9 mouse cellular contexts compared by ENCODE assay signal in genomic region chr17:23551416-23551815, GRCm38 (mm10). TPM values are rescaled to one million over a fixed set of nuclear protein-coding genes. Genes with fewer than 3 reads are reported as not detected.
DNase-seq lines count a peak whose midpoint lies in the region; ATAC-seq and TF ChIP-seq lines count a peak whose summit lies in the region.
"Had no signal": no experiment of that assay in that cellular context is flagged by ENCODE, and none has a peak within 500 bp of the region (broad histone marks: within the 10 kb centered on the region; RNA-seq: fewer than 3 reads in every experiment).

No protein-coding gene starts in this region.

- no peaks in the 10 kb centered on the region for H3K27me3 ChIP-seq in embryonic facial prominence, embryonic 14.5 days (replicated peaks; ENCODE audit: control insufficient read depth, insufficient read depth, low read length)
- H3K27me3 ChIP-seq in intestine, embryonic 14.5 days (replicated peaks; ENCODE audit: control insufficient read depth, insufficient read depth, low read length): no peaks in the 10 kb centered on the region
- no peaks in the 10 kb centered on the region for H3K27me3 ChIP-seq in myocyte (ENCODE audit: control insufficient read depth, insufficient read depth, insufficient read length)

- DNase-seq in left cerebral cortex, adult 2 months (ENCODE audit: extremely low spot score in 1 of 2, low spot score in 2 of 2): no peak
- DNase-seq in left cerebral cortex, postnatal 14 days (ENCODE audit: low spot score in 2 of 2): no peak
- no peak for DNase-seq in embryonic facial prominence, embryonic 14.5 days (ENCODE audit: low spot score)
- DNase-seq in intestine, embryonic 14.5 days (ENCODE audit: low spot score): no peak
- DNase-seq in layer of hippocampus, adult 8-10 months (ENCODE audit: low spot score in 2 of 2): no peak
- no peak for DNase-seq in right cerebral cortex, postnatal 10 days (ENCODE audit: low spot score in 2 of 2)
- DNase-seq in yolk sac, embryonic 10.5 days (ENCODE audit: low spot score): no peak

- H3K4me2 ChIP-seq in embryonic facial prominence, embryonic 14.5 days (ENCODE audit: low read depth, low read length): peak overlapping the region; percentile 77
- H3K4me2 ChIP-seq in intestine, embryonic 14.5 days (ENCODE audit: low read length): peak overlapping the region; percentile 81
- H3K4me2 ChIP-seq in myocyte (ENCODE audit: low read depth): peak overlapping the region; percentile 84

- H3K4me3 ChIP-seq in left cerebral cortex, adult 2 months: peak overlapping the region; percentile 63
- H3K4me3 ChIP-seq in embryonic facial prominence, embryonic 14.5 days (ENCODE audit: low read depth, low read length): peak overlapping the region; percentile 59
- H3K4me3 ChIP-seq in intestine, embryonic 14.5 days (ENCODE audit: low read depth, low read length): peak overlapping the region; percentile 72
- H3K4me3 ChIP-seq in myocyte: peak overlapping the region; percentile 55

- no peaks in the 10 kb centered on the region for H3K9me3 ChIP-seq in embryonic facial prominence, embryonic 14.5 days (ENCODE audit: control insufficient read depth, low read length)
- no peaks in the 10 kb centered on the region for H3K9me3 ChIP-seq in intestine, embryonic 14.5 days (ENCODE audit: control insufficient read depth, low read length)

- H3K4me1 ChIP-seq in embryonic facial prominence, embryonic 14.5 days (ENCODE audit: control insufficient read depth, insufficient read depth, low read length): peaks cover 11% of the 10 kb centered on the region
- H3K4me1 ChIP-seq in intestine, embryonic 14.5 days (replicated peaks; ENCODE audit: control insufficient read depth, insufficient read depth, low read length): peaks cover 8% of the 10 kb centered on the region; the same call in 1 of the 2 replicates

- intact Hi-C loops in left cerebral cortex, adult 2 months (cut with DNase I): loop anchor here (5.0 to 10.0 kb wide), 3 partner anchors 121 to 1127 kb away; partner anchors contain the start of genes Hcfc1r1, Thoc6, Zfp945 and Zfp946
- intact Hi-C loops in left cerebral cortex, postnatal 14 days (cut with DNase I): no loop called here

- no peak for TF ChIP-seq CTCF in left cerebral cortex, adult 2 months (IDR thresholded peaks at IDR 0.05)

- peak overlapping the region; percentile 0 for H3ac ChIP-seq in myocyte (ENCODE audit: control insufficient read depth, insufficient read length)

- no peak for ATAC-seq in embryonic facial prominence, embryonic 14.5 days (ENCODE audit: low read depth)
- ATAC-seq in intestine, embryonic 14.5 days (replicated peaks; ENCODE audit: low FRiP score, low TSS enrichment, low read depth): no peak

- H3K79me2 ChIP-seq in myocyte (ENCODE audit: control insufficient read depth, insufficient read depth): no peaks in the 10 kb centered on the region

- peak overlapping the region; percentile 75 for H3K27ac ChIP-seq in left cerebral cortex, adult 2 months
- H3K27ac ChIP-seq in embryonic facial prominence, embryonic 14.5 days (replicated peaks; ENCODE audit: low read depth, low read length): peak overlapping the region; percentile 85; the same call in 1 of the 2 replicates
- H3K27ac ChIP-seq in intestine, embryonic 14.5 days (ENCODE audit: low read depth): no peak overlapping the region; the same call in 1 of the 2 replicates

- H3K36me3 ChIP-seq in embryonic facial prominence, embryonic 14.5 days (ENCODE audit: control insufficient read depth, insufficient read depth, low read length): peaks cover 9% of the 10 kb centered on the region; the same call in 1 of the 2 replicates
- peaks cover 12% of the 10 kb centered on the region for H3K36me3 ChIP-seq in intestine, embryonic 14.5 days (ENCODE audit: control insufficient read depth, insufficient read depth, low read length)
- no peaks in the 10 kb centered on the region for H3K36me3 ChIP-seq in myocyte (ENCODE audit: control insufficient read depth, insufficient read depth)

- peak overlapping the region; percentile 72 for H3K9ac ChIP-seq in embryonic facial prominence, embryonic 14.5 days (ENCODE audit: low read depth, low read length)
- H3K9ac ChIP-seq in intestine, embryonic 14.5 days (ENCODE audit: low read length): peak overlapping the region; percentile 64

- no peak for TF ChIP-seq POLR2A in myocyte (IDR thresholded peaks at IDR 0.05; ENCODE audit: insufficient read length, low read depth)

TF ChIP-seq in myocyte, 11 proteins besides CTCF, POLR2A, EP300 and RAD21:
- TF ChIP-seq SRF (IDR thresholded peaks at IDR 0.05; ENCODE audit: control insufficient read depth, insufficient read length, low read depth): no peak
- no peak for TF ChIP-seq MAX (IDR thresholded peaks at IDR 0.05; ENCODE audit: low read depth)
- no peak for TF ChIP-seq TCF12 (IDR thresholded peaks at IDR 0.05; ENCODE audit: insufficient read depth, poor library complexity, severe bottlenecking)
- TF ChIP-seq USF1 (IDR thresholded peaks at IDR 0.05; ENCODE audit: low read depth): no peak
- no peak for TF ChIP-seq REST (IDR thresholded peaks at IDR 0.05; ENCODE audit: insufficient read depth, insufficient read length)
- TF ChIP-seq CEBPB (IDR thresholded peaks at IDR 0.05; ENCODE audit: insufficient read depth, poor library complexity, severe bottlenecking): no peak
- no peak for TF ChIP-seq MYOG (IDR thresholded peaks at IDR 0.05; ENCODE audit: control insufficient read depth in 1 of 3, insufficient read depth in 1 of 3, insufficient read length in 2 of 3, low read depth in 2 of 3)
- TF ChIP-seq MYOD1 (IDR thresholded peaks at IDR 0.05; ENCODE audit: control insufficient read depth in 1 of 3, insufficient read length in 2 of 3, low read depth in 2 of 3): no peak
- no peak for TF ChIP-seq E2F4 (IDR thresholded peaks at IDR 0.05; ENCODE audit: insufficient read depth)
- no peak for TF ChIP-seq TCF3 (IDR thresholded peaks at IDR 0.05; ENCODE audit: insufficient read length, low read depth)

RNA-seq across cellular contexts. Expression of gene Zfp213, which starts 12.6 kb away (rescaled TPM):
- total RNA-seq in left cerebral cortex, adult 2 months (2021): 1 to 10 TPM; 6.8 TPM
- total RNA-seq in left cerebral cortex, postnatal 14 days (2021): 1 to 10 TPM; 6.6 to 6.8 TPM
- 17.7 and 18.2 TPM in 2 replicates for polyA plus RNA-seq in embryonic facial prominence, embryonic 14.5 days (2014; fragmentation: Nextera tagmentation; extraction: Ambion mirVana)
- polyA plus RNA-seq in intestine, embryonic 14.5 days (2014; fragmentation: Nextera tagmentation; extraction: Ambion mirVana): 19.1 and 19.7 TPM in 2 replicates
- 9.9 TPM for polyA plus RNA-seq in myocyte (2012; fragmentation: generic; extraction: Trizol)
- 1 to 10 TPM; 6.2 to 8.4 (median 7.1) TPM for total RNA-seq in layer of hippocampus, adult 8-10 months (2022)

RNA-seq across cellular contexts. Expression of gene Zfp13, which starts 47.9 kb away (rescaled TPM):
- total RNA-seq in left cerebral cortex, adult 2 months (2021): 10 to 100 TPM; 24.7 to 32.0 TPM
- 10 to 100 TPM; 28.3 to 29.0 TPM for total RNA-seq in left cerebral cortex, postnatal 14 days (2021)
- 11.6 and 11.7 TPM in 2 replicates for polyA plus RNA-seq in embryonic facial prominence, embryonic 14.5 days (2014; fragmentation: Nextera tagmentation; extraction: Ambion mirVana)
- 12.3 and 14.8 TPM in 2 replicates for polyA plus RNA-seq in intestine, embryonic 14.5 days (2014; fragmentation: Nextera tagmentation; extraction: Ambion mirVana)
- polyA plus RNA-seq in myocyte (2012; fragmentation: generic; extraction: Trizol): 5.1 TPM
- total RNA-seq in layer of hippocampus, adult 8-10 months (2022): 10 to 100 TPM; 28.9 to 32.6 (median 31.6) TPM

RNA-seq across cellular contexts. Expression of gene Zscan10, which starts 49.2 kb away (rescaled TPM):
- total RNA-seq in left cerebral cortex, adult 2 months (2021): not detected
- not detected for total RNA-seq in left cerebral cortex, postnatal 14 days (2021)
- polyA plus RNA-seq in embryonic facial prominence, embryonic 14.5 days (2014; fragmentation: Nextera tagmentation; extraction: Ambion mirVana): 0.14 TPM in 1 of 2 replicates, not detected in the other
- polyA plus RNA-seq in intestine, embryonic 14.5 days (2014; fragmentation: Nextera tagmentation; extraction: Ambion mirVana): 0.14 TPM in 1 of 2 replicates, not detected in the other
- polyA plus RNA-seq in myocyte (2012; fragmentation: generic; extraction: Trizol): 0.02 TPM
- total RNA-seq in layer of hippocampus, adult 8-10 months (2022): not detected
- polyA plus RNA-seq: spleen, adult 2 months had no signal
